Mouse (Mus musculus): ENCODE data around the gene Otoa. TPM values are rescaled to one million over a fixed set of nuclear protein-coding genes. Genes with fewer than 3 reads are reported as not detected.

Otoa gene
- polyA plus RNA-seq (2015; fragmentation: Illumina TruSeq; extraction: RNeasy Lipid Tissue Mini Kit (QIAGEN cat#74804); ENCODE audit: insufficient read depth, low read depth, low replicate concordance) = 0.31 TPM

DNA sequence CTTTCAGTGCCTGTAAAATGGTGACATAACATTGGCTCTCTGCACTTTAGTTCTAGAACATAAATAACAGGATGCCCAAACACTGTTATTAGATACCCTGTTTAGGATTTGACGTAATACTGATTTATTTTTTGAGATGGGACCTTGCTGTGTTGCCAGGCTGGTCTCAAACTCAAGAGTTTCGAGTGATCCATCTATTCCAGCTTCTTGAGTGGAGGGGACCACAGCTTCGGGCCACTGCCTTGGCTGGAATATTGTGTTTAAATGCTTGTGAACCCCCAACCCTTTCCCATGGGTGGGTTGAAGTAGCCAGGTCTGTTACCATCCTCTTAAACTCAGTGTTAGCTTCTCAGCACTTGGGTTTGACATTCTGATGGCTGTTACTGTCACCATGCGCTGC lies at the start of gene Otoa:
Otoa (plus strand) TSS at position 301 of the 400 bp plus-strand sequence.

DNA sequence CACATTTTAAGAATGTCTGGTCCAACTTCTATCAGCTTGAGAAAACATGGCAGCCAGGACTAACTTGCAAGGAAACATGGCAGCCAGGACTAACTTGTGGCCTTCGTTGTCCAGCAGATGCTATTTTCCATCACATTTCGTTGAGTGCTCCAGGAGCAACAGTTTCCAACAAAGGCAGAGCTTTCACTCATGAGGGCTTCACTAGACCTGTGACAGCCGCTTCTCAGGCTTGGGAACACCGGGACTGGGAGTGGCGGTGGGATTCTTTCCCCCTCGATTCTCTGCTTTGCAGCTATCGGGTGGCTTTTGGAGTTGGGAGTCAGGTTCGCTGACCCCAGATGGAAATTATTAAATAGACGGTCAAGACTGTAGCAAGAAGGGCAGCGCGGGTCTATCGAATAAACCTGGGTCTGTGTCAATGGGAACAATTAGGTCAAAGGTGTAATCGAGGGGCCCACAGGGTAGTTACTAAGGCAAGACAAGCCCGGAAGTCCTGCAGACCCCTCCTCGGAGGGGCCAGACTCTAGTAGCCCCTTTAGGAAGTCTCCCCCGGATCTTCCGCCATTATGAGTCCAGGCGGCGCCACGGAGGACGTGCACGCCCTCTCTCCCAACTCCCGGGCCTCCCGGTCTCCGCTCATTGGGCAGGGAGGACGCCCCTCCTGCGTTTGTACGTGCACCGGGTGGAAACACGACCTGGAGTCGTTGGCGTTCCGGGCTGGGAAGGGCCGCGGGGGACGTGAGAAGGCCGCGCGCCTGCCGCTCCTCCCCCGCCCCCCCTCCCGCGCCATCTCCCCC lies 47.4 kb upstream of the Otoa start, which contains the start of gene Mettl9:
Mettl9 (plus strand) TSS at position 590 of the 797 bp plus-strand sequence.

DNA sequence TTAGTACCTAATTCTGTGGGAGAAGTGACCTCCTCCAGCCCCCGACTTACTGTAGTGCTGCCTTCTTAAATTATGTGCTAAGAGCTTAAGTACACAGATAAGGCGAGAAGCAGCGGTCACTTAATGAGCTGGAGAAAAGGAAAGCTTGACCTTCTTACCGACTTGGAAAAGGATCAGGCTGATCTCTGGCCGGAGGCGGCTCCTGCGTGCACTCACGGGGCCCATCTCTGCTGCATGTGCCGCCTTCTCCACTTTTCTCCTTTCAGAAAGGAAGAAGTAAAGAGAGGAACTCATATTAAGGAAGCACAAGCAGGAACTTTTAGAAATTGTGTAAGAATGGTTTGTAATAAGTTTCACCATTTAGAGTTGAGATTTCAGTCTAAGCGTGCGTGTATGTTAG lies 7.2 kb upstream of the Otoa start, which contains the start of gene Igsf6:
Igsf6 (minus strand) TSS at position 292 of the 400 bp plus-strand sequence.

Other genes with a start within 250 kb of the Otoa start
- 11.0 TPM for gene Eef2k, start 238.8 kb upstream of the Otoa start, polyA plus RNA-seq (2015; fragmentation: Illumina TruSeq; extraction: RNeasy Lipid Tissue Mini Kit (QIAGEN cat#74804); ENCODE audit: insufficient read depth, low read depth, low replicate concordance)
- gene Polr3e, start 163.9 kb upstream of the Otoa start, polyA plus RNA-seq (2015; fragmentation: Illumina TruSeq; extraction: RNeasy Lipid Tissue Mini Kit (QIAGEN cat#74804); ENCODE audit: insufficient read depth, low read depth, low replicate concordance) = 3.8 TPM
- gene Cdr2, start 99.3 kb upstream of the Otoa start, polyA plus RNA-seq (2015; fragmentation: Illumina TruSeq; extraction: RNeasy Lipid Tissue Mini Kit (QIAGEN cat#74804); ENCODE audit: insufficient read depth, low read depth, low replicate concordance) = 6.9 TPM
- gene Mfsd13b, start 99.1 kb upstream of the Otoa start, polyA plus RNA-seq (2015; fragmentation: Illumina TruSeq; extraction: RNeasy Lipid Tissue Mini Kit (QIAGEN cat#74804); ENCODE audit: insufficient read depth, low read depth, low replicate concordance) = 0.90 TPM
- gene Mettl9, start 47.2 kb upstream of the Otoa start, polyA plus RNA-seq (2015; fragmentation: Illumina TruSeq; extraction: RNeasy Lipid Tissue Mini Kit (QIAGEN cat#74804); ENCODE audit: insufficient read depth, low read depth, low replicate concordance) = 17.6 TPM
- gene Igsf6, start 7.1 kb upstream of the Otoa start, polyA plus RNA-seq (2015; fragmentation: Illumina TruSeq; extraction: RNeasy Lipid Tissue Mini Kit (QIAGEN cat#74804); ENCODE audit: insufficient read depth, low read depth, low replicate concordance) = 0.74 TPM

All from pancreas, adult 10 weeks (tissue).